Mouse (Mus musculus): Measurements from ENCODE around the gene Gab2.

- TF ChIP-seq CTCF (IDR thresholded peaks at IDR 0.05; ENCODE audit: control insufficient read depth, insufficient read depth, insufficient read length) (no peak), CEBPB (IDR thresholded peaks at IDR 0.05; ENCODE audit: low read depth) (no peak)
Measured at GRCm38 (mm10) chr7:97329676-97330075, 248.3 kb downstream of the Gab2 start.

Data from C2C12 (cell line).